In genomic region chr4:14145461-14145860, GRCm38 (mm10) we compare ENCODE assay signal across 11 mouse cellular contexts.
DNase-seq lines count a peak whose midpoint lies in the region; ATAC-seq lines count a peak whose summit lies in the region.
"Had no signal": no experiment of that assay in that cellular context is flagged by ENCODE, and none has a peak within 500 bp of the region (broad histone marks: within the 10 kb centered on the region; RNA-seq: fewer than 3 reads in every experiment).

No protein-coding gene starts in this region.

- no peaks in the 10 kb centered on the region for H3K9me3 ChIP-seq in embryonic facial prominence, embryonic 11.5 days (replicated peaks; ENCODE audit: control insufficient read depth, low read length)
- H3K9me3 ChIP-seq: heart, embryonic 15.5 days; limb, embryonic 12.5 days; neural tube, embryonic 13.5 days had no signal

- ATAC-seq in embryonic facial prominence, embryonic 11.5 days (replicated peaks; ENCODE audit: insufficient number of reproducible peaks, low FRiP score, low TSS enrichment, low read depth) = no peak

- 38% methylated on average over 5 of the region's 5 CpGs for WGBS in embryonic facial prominence, embryonic 11.5 days

- no peak overlapping the region for H3K4me3 ChIP-seq in embryonic facial prominence, embryonic 11.5 days (ENCODE audit: low read depth, low read length)
- H3K4me3 ChIP-seq: heart, embryonic 15.5 days; limb, embryonic 12.5 days; neural tube, embryonic 13.5 days had no signal

- H3K4me1 ChIP-seq in embryonic facial prominence, embryonic 11.5 days (ENCODE audit: control insufficient read depth, insufficient read depth, low read length) = no peaks in the 10 kb centered on the region
- H3K4me1 ChIP-seq: heart, embryonic 15.5 days had no signal

- no peaks in the 10 kb centered on the region for H3K27me3 ChIP-seq in embryonic facial prominence, embryonic 11.5 days (ENCODE audit: control insufficient read depth, insufficient read depth, low read length)
- H3K27me3 ChIP-seq: heart, embryonic 15.5 days; limb, embryonic 12.5 days; neural tube, embryonic 13.5 days had no signal

- H3K36me3 ChIP-seq in embryonic facial prominence, embryonic 11.5 days (replicated peaks; ENCODE audit: control insufficient read depth, insufficient read depth, low read depth, low read length) = no peaks in the 10 kb centered on the region
- H3K36me3 ChIP-seq: heart, embryonic 15.5 days; limb, embryonic 12.5 days; neural tube, embryonic 13.5 days had no signal

- DNase-seq in heart, adult 11 months = peak; percentile 56
- DNase-seq in heart, adult 9 months (ENCODE audit: low spot score in 2 of 2) = no peak
- DNase-seq in ovary, postnatal 10 days (ENCODE audit: low spot score) = peak; percentile 13
- no peak for DNase-seq in ovary, adult 18-20 months (ENCODE audit: low spot score)
- peak; percentile 88 for DNase-seq in embryonic facial prominence, embryonic 11.5 days (ENCODE audit: low spot score)
- DNase-seq in ovary, postnatal 36 days (ENCODE audit: low spot score) = peak; percentile 23
- DNase-seq in frontal cortex, postnatal 36 days (ENCODE audit: low spot score in 2 of 2) = no peak
- no peak for DNase-seq in cerebellum, adult 18-20 months

- H3K4me2 ChIP-seq in embryonic facial prominence, embryonic 11.5 days (ENCODE audit: low read depth, low read length) = no peak overlapping the region
- H3K4me2 ChIP-seq: heart, embryonic 15.5 days; limb, embryonic 12.5 days; neural tube, embryonic 13.5 days had no signal

- no peak overlapping the region for H3K27ac ChIP-seq in embryonic facial prominence, embryonic 11.5 days (replicated peaks; ENCODE audit: low read depth, low read length)
- H3K27ac ChIP-seq: heart, embryonic 15.5 days; limb, embryonic 12.5 days; neural tube, embryonic 13.5 days had no signal

- H3K9ac ChIP-seq in embryonic facial prominence, embryonic 11.5 days (replicated peaks; ENCODE audit: low read length) = no peak overlapping the region
- H3K9ac ChIP-seq: heart, embryonic 15.5 days; limb, embryonic 12.5 days; neural tube, embryonic 13.5 days had no signal

Comparison
In these comparisons a context has a peak if more than half of its experiments do, and no peak if none do; other contexts are left out.
1. DNase-seq: peak in heart, adult 11 months (single experiment), ovary, postnatal 10 days (single experiment), embryonic facial prominence, embryonic 11.5 days (single experiment) and ovary, postnatal 36 days (single experiment); none in heart, adult 9 months (0 of 2), ovary, adult 18-20 months (single experiment), frontal cortex, postnatal 36 days (0 of 2) and cerebellum, adult 18-20 months (0 of 2).